Mouse (Mus musculus): Measurements from ENCODE around the gene Patl2. TPM values are rescaled to one million over a fixed set of nuclear protein-coding genes. Genes with fewer than 3 reads are reported as not detected.
A peak's percentile ranks its signal among the peaks of the same experiment; 100 is the strongest.

Patl2 gene
- polyA plus RNA-seq, 1 experiment from 2014 or later = 0.40 TPM

GRCm38 (mm10) chr2:122145756-122146155 is 40.2 kb downstream of the Patl2 start:
- 22% methylated on average over 4 of the region's 4 CpGs for WGBS (ENCODE audit: missing documents)
- H3K79me2 ChIP-seq (ENCODE audit: inconsistent target) = peaks cover 34% of the 10 kb centered on the region
- peak overlapping the region; percentile 97 for H3K27ac ChIP-seq
- peaks cover 12% of the 10 kb centered on the region; the same call in 1 of the 2 replicates for H3K36me3 ChIP-seq (ENCODE audit: inconsistent target)
- no peak overlapping the region for H3K4me3 ChIP-seq (ENCODE audit: inconsistent target)

GRCm38 (mm10) chr2:122143111-122143510 is 42.9 kb downstream of the Patl2 start:
- H3K36me3 ChIP-seq (ENCODE audit: inconsistent target) = no peaks in the 10 kb centered on the region
- H3K79me2 ChIP-seq (ENCODE audit: inconsistent target) = peaks cover 8% of the 10 kb centered on the region
- H3K27ac ChIP-seq = no peak overlapping the region
- H3K4me3 ChIP-seq (ENCODE audit: inconsistent target) = no peak overlapping the region
- WGBS (ENCODE audit: missing documents) = 91% methylated on average over 3 of the region's 3 CpGs

DNA sequence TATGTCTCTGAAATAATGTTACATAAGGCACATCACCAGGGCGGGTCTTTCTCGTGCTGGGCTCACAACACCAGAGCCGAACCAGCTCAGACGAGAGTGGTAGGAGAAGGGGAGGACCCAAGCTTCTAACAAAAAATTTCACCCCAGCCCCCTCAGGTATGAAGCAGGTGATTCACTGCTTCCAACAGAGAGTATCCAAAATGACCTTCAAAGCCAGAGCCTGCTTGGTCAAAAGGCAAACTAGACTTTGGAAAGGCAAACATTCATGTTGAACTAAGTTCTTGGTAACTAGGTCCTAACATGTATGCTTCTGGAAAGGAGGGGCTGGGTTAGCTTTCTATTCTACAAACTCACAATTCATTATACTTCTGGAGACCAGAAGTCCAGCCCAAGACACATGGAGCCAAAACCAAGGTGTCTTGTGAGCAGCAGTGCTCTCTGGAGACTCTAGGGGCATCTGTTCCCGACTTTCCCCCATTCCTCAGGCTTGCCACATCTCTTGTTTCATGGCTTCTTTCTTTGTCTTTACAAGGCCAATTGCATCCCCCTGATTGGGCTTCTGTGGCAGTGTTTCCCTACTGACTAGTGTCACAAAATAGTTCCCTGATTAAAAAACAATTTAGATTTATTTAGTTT is 44.5 kb downstream of the Patl2 start:
- Histone ChIP-seq H3K36me3 (ENCODE audit: inconsistent target) (no peaks in the 10 kb centered on the region), H3K27ac (no peak overlapping the region), H3K4me3 (ENCODE audit: inconsistent target) (no peak overlapping the region), H3K79me2 (ENCODE audit: inconsistent target) (no peaks in the 10 kb centered on the region)
- 83% methylated on average over 5 of the region's 5 CpGs for WGBS (ENCODE audit: missing documents)

- H3K4me3 ChIP-seq (ENCODE audit: inconsistent target) = no peak overlapping the region
- 91% methylated on average over 2 of the region's 2 CpGs for whole genome bisulfite sequencing (ENCODE audit: missing documents)
- H3K27ac ChIP-seq = no peak overlapping the region
- H3K79me2 ChIP-seq (ENCODE audit: inconsistent target) = no peaks in the 10 kb centered on the region
- H3K36me3 ChIP-seq (ENCODE audit: inconsistent target) = no peaks in the 10 kb centered on the region
Measured at GRCm38 (mm10) chr2:122140815-122141214, 45.2 kb downstream of the Patl2 start.

- Histone ChIP-seq H3K36me3 (ENCODE audit: inconsistent target) (no peaks in the 10 kb centered on the region), H3K79me2 (ENCODE audit: inconsistent target) (no peaks in the 10 kb centered on the region), H3K4me3 (ENCODE audit: inconsistent target) (no peak overlapping the region), H3K27ac (no peak overlapping the region)
- WGBS (ENCODE audit: missing documents) = 31% methylated on average over 5 of the region's 5 CpGs
Measured at GRCm38 (mm10) chr2:122137839-122138465, 48.0 kb downstream of the Patl2 start.

- WGBS (ENCODE audit: missing documents) = 48% methylated on average over 2 of the region's 2 CpGs
- Histone ChIP-seq H3K4me3 (ENCODE audit: inconsistent target) (no peak overlapping the region), H3K27ac (no peak overlapping the region), H3K79me2 (ENCODE audit: inconsistent target) (no peaks in the 10 kb centered on the region), H3K36me3 (ENCODE audit: inconsistent target) (no peaks in the 10 kb centered on the region)
Measured at GRCm38 (mm10) chr2:122132618-122133017, 53.4 kb downstream of the Patl2 start.

GRCm38 (mm10) chr2:122132078-122132477 is 53.9 kb downstream of the Patl2 start:
- WGBS (ENCODE audit: missing documents) = 47% methylated on average over 2 of the region's 2 CpGs
- Histone ChIP-seq H3K36me3 (ENCODE audit: inconsistent target) (no peaks in the 10 kb centered on the region), H3K79me2 (ENCODE audit: inconsistent target) (no peaks in the 10 kb centered on the region), H3K27ac (no peak overlapping the region), H3K4me3 (ENCODE audit: inconsistent target) (no peak overlapping the region)

GRCm38 (mm10) chr2:122127635-122128034 is 58.4 kb downstream of the Patl2 start:
- H3K79me2 ChIP-seq (ENCODE audit: inconsistent target) = no peaks in the 10 kb centered on the region
- 87% methylated on average over 4 of the region's 4 CpGs for WGBS (ENCODE audit: missing documents)
- H3K36me3 ChIP-seq (ENCODE audit: inconsistent target) = no peaks in the 10 kb centered on the region
- H3K27ac ChIP-seq = no peak overlapping the region
- H3K4me3 ChIP-seq (ENCODE audit: inconsistent target) = no peak overlapping the region

DNA sequence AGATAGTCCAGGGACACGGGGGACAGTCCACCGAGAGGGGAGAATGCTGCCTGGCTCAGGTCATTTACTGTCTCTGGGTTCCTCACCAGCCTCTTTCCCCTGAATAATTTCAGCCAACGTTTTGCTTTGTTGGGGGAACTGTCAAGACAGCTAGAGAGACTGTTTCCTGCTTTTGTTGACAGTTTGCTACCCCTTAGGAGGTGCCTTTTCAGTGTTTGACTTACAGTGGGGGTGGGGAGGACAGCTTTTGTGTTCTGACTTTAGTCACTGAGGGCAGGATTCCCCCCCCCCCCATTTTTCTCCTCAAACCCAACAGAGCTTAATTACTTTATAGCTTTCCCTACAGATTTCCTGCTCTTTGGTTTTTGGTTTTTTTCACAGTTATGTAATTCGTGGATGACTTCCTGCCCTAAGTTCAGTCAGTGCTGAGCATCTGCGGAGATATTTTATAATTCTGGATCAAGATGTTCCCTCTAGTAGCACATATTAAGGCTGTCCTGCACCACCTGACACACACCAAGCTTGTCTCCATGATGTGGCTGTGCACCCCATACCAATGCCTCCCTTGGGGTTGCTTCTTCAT is 59.1 kb downstream of the Patl2 start:
- H3K79me2 ChIP-seq (ENCODE audit: inconsistent target) = no peaks in the 10 kb centered on the region
- 0 out of 2 replicates have a peak overlapping the region, but pooled peaks have one; percentile 2 for H3K27ac ChIP-seq
- no peak overlapping the region for H3K4me3 ChIP-seq (ENCODE audit: inconsistent target)
- no peaks in the 10 kb centered on the region for H3K36me3 ChIP-seq (ENCODE audit: inconsistent target)
- 7% methylated on average over 5 of the region's 5 CpGs for WGBS (ENCODE audit: missing documents)

GRCm38 (mm10) chr2:122125680-122126572 is 60.1 kb downstream of the Patl2 start:
- Histone ChIP-seq H3K79me2 (ENCODE audit: inconsistent target) (no peaks in the 10 kb centered on the region), H3K36me3 (ENCODE audit: inconsistent target) (no peaks in the 10 kb centered on the region), H3K4me3 (ENCODE audit: inconsistent target) (no peak overlapping the region), H3K27ac (no peak overlapping the region)
- 41% methylated on average over 12 of the region's 12 CpGs for WGBS (ENCODE audit: missing documents)

DNA sequence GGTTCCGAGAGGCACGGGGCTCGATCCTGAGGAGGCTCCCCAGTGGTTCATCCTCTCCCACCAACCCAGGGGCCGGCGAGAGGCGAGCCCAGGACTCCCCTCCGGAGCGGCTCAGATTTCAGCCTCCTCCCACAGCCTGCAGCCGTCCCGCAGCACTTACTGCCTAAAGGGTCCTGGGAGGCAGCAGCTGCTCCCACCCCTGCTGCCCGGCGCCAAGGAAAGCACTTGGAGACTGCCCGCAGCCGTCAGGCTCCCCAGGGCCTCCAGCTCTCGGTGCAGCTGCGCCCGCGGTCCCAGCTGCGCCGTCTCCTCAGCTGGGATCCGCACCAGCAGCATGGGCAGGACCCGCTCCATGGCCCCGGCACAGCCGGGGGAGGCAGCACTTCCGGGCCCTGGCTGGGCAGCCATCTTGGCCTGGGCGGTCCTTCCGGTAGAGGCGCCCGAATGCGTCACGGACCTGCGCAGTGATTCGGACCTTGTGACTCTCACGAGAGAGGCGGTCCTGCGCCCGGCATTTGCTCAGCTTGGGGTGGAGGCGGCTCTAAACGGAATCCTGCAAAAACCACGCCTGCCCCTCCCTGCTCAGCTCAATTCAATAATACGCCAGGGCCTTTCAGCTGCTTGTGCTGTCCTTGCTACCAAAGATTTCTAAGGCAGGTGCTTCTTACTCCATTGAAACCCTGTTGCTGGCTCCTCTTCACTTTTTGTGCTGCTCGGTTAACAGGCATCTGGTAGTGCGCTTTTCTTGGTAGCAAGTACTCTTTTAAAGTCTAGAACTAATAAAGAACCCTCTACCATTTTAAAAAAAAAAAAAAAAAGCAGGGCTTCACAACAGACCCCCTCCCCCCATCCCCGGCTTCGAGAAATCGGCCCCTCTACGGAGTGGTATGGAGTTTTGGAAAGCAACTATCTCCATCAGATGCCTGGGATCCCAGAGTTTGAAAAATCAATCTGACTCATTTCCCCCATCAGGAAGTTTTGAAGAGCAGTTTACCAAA is 67.7 kb downstream of the Patl2 start, which contains the start of gene Spg11:
Gene Spg11 (minus strand): TSS at position 426 of the 998 bp plus-strand sequence.
- peak within 1 kb of the TSS; percentile 85 for H3K4me3 ChIP-seq (ENCODE audit: inconsistent target)

GRCm38 (mm10) chr2:122116888-122117287 is 69.1 kb downstream of the Patl2 start:
- WGBS (ENCODE audit: missing documents) = 95% methylated on average over 2 of the region's 2 CpGs
- peak overlapping the region; percentile 81 for H3K27ac ChIP-seq
- H3K36me3 ChIP-seq (ENCODE audit: inconsistent target) = peaks cover 21% of the 10 kb centered on the region
- H3K79me2 ChIP-seq (ENCODE audit: inconsistent target) = peaks cover 59% of the 10 kb centered on the region
- H3K4me3 ChIP-seq (ENCODE audit: inconsistent target) = peak overlapping the region; percentile 85

More for the DNA sequence above, 67.7 kb downstream of the Patl2 start, which contains the start of gene Spg11:
- WGBS (ENCODE audit: missing documents) = under 1% methylated on average over 47 of the region's 47 CpGs
- Histone ChIP-seq H3K36me3 (ENCODE audit: inconsistent target) (peaks cover 16% of the 10 kb centered on the region; the same call in 1 of the 2 replicates), H3K79me2 (ENCODE audit: inconsistent target) (peaks cover 46% of the 10 kb centered on the region), H3K27ac (peak within 1 kb of the TSS; percentile 87)

- peaks cover 62% of the 10 kb centered on the region for H3K36me3 ChIP-seq (ENCODE audit: inconsistent target)
Measured at GRCm38 (mm10) chr2:122109714-122110113, 76.3 kb downstream of the Patl2 start.

More at GRCm38 (mm10) chr2:122109714-122110113, 76.3 kb downstream of the Patl2 start:
- H3K79me2 ChIP-seq (ENCODE audit: inconsistent target) = peaks cover 88% of the 10 kb centered on the region
- peak overlapping the region; percentile 55 for H3K27ac ChIP-seq
- no peak overlapping the region for H3K4me3 ChIP-seq (ENCODE audit: inconsistent target)
- 45% methylated on average over 4 of the region's 4 CpGs for WGBS (ENCODE audit: missing documents)
